Mouse (Mus musculus) thymus, adult 2 months (tissue): Measurements from ENCODE around the gene Crtam.

ENCODE experiments used
- CTCF ChIP-seq: fragments of 200-500 bp; IDR thresholded peaks from 2 replicates; pipeline ENCODE4 v1.5.1; 2012; ENCODE audit warnings: mild to moderate bottlenecking, control low read depth, low read length, moderate library complexity, borderline replicate concordance; ENCODE audit not compliant: control insufficient read depth, poor library complexity, insufficient read depth; ENCODE audit errors: extremely low read depth
- POLR2A ChIP-seq: fragments of 200-500 bp; IDR thresholded peaks from 2 replicates; pipeline ENCODE4 v1.6.1; 2012; ENCODE audit warnings: mild to moderate bottlenecking, low read length, control low read depth, moderate library complexity; ENCODE audit not compliant: control insufficient read depth, poor library complexity, insufficient read depth; ENCODE audit errors: extremely low read depth

DNA sequence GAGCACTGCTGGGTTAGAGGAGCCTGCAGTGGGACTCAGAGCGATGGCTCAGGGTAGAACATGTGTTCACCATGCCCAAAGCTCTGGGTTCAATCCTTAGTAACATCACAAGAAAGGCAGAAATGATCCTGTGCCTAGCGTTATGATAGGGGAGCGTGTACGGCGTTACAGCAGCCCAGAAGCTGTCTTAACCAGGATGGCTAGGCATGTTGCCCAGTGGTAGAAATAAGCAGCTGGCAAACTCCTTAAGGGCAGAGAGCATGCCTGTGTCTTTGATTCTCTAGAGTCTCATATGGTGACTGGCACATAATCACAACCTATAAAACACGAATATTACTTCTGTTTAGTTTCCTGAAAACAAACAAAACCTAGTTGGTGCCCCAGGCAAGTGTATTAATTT is 12.9 kb downstream of the Crtam start:
- TF ChIP-seq CTCF (no peak), POLR2A (no peak)
